Mouse (Mus musculus) MEL (cell line): ENCODE measurements around the gene Mpv17l2. TPM values are rescaled to one million over a fixed set of nuclear protein-coding genes. Genes with fewer than 3 reads are reported as not detected.

ENCODE experiments used
- DNase-seq: peaks from one replicate; pipeline ENCODE4 v3.0.0; 2011; ENCODE audit warnings: low read depth, low spot score
- H3K27ac ChIP-seq: 2 replicates; pipeline ENCODE4 v1.5.1; 2012; ENCODE audit warnings: low read depth, mild to moderate bottlenecking, control low read depth, low read length, moderate library complexity; ENCODE audit not compliant: control insufficient read depth
- H3K27me3 ChIP-seq, 2 experiments: fragments of 150-350 bp in 1 of 2; sonication (generic) in 1 of 2; 2 replicates each; pipeline ENCODE4 v1.6.1; 2012; ENCODE audit warnings: low read length in 2 of 2, mild to moderate bottlenecking in 2 of 2, improper control_type of control experiment in 1 of 2, moderate library complexity in 1 of 2; ENCODE audit not compliant: insufficient read depth in 2 of 2, control insufficient read depth in 1 of 2
- H3K36me3 ChIP-seq, 2 experiments: 2 replicates each; pipeline ENCODE4 v1.6.1; 2012 to 2014; ENCODE audit warnings: low read length in 2 of 2, improper control_type of control experiment in 1 of 2, inconsistent platforms in 1 of 2, mild to moderate bottlenecking in 1 of 2; ENCODE audit not compliant: insufficient read depth in 2 of 2, control insufficient read depth in 1 of 2
- H3K4me1 ChIP-seq, 2 experiments: fragments of 150-350 bp in 1 of 2; sonication (generic) in 1 of 2; 2 replicates each; pipeline ENCODE4 v1.6.1; 2012; ENCODE audit warnings: low read length in 2 of 2, improper control_type of control experiment in 1 of 2, mild to moderate bottlenecking in 1 of 2; ENCODE audit not compliant: insufficient read depth in 2 of 2, control insufficient read depth in 1 of 2
- H3K4me3 ChIP-seq, 2 experiments: fragments of 150-350 bp in 1 of 2; sonication (generic) in 1 of 2; 2 replicates each; pipeline ENCODE4 v1.5.1; 2012; ENCODE audit warnings: low read depth in 2 of 2, low read length in 2 of 2, mild to moderate bottlenecking in 2 of 2, moderate library complexity in 2 of 2, control low read depth in 1 of 2, improper control_type of control experiment in 1 of 2; ENCODE audit not compliant: control insufficient read depth in 1 of 2, insufficient read depth in 1 of 2
- H3K79me2 ChIP-seq: 2 replicates; pipeline ENCODE4 v1.6.1; 2012; ENCODE audit warnings: mild to moderate bottlenecking, low read length, moderate library complexity; ENCODE audit not compliant: control insufficient read depth, poor library complexity, insufficient read depth
- H3K9ac ChIP-seq: 2 replicates; pipeline ENCODE4 v1.6.1; 2012; ENCODE audit warnings: low read depth, mild to moderate bottlenecking, control low read depth, low read length, moderate library complexity; ENCODE audit not compliant: control insufficient read depth, poor library complexity, severe bottlenecking
- H3K9me3 ChIP-seq: fragments of 150-350 bp; sonication (generic); replicated peaks from 2 replicates; pipeline ENCODE4 v1.6.1; 2012; ENCODE audit warnings: mild to moderate bottlenecking, low read length, improper control_type of control experiment, moderate library complexity; ENCODE audit not compliant: insufficient read depth
- BHLHE40 ChIP-seq: IDR thresholded peaks from 2 replicates; pipeline ENCODE4 v1.6.1; 2012; ENCODE audit warnings: low read depth, mild to moderate bottlenecking, inconsistent platforms, low read length, improper control_type of control experiment, borderline replicate concordance
- CHD1 ChIP-seq: IDR thresholded peaks from 2 replicates; pipeline ENCODE4 v1.6.1; 2012; ENCODE audit warnings: low read depth, mild to moderate bottlenecking, inconsistent platforms, low read length, improper control_type of control experiment
- E2F4 ChIP-seq: IDR thresholded peaks from 2 replicates; pipeline ENCODE4 v1.6.1; 2011; ENCODE audit warnings: low read depth, low read length, improper control_type of control experiment, borderline replicate concordance
- ETS1 ChIP-seq: IDR thresholded peaks from 2 replicates; pipeline ENCODE4 v1.6.1; 2012; ENCODE audit warnings: low read depth, mild to moderate bottlenecking, inconsistent platforms, low read length, improper control_type of control experiment, moderate library complexity
- GABPA ChIP-seq: IDR thresholded peaks from 2 replicates; pipeline ENCODE4 v1.6.1; 2012; ENCODE audit warnings: low read depth, mild to moderate bottlenecking, inconsistent platforms, low read length, improper control_type of control experiment, moderate library complexity
- GATA1 ChIP-seq: IDR thresholded peaks from 2 replicates; pipeline ENCODE4 v1.6.1; 2011; ENCODE audit warnings: low read depth, low read length, improper control_type of control experiment
- HCFC1 ChIP-seq: IDR thresholded peaks from 2 replicates; pipeline ENCODE4 v1.6.1; 2012; ENCODE audit warnings: low read depth, mild to moderate bottlenecking, inconsistent platforms, low read length, improper control_type of control experiment, moderate library complexity
- JUND ChIP-seq: IDR thresholded peaks from 2 replicates; pipeline ENCODE4 v1.6.1; 2011; ENCODE audit warnings: low read depth, mild to moderate bottlenecking, improper control_type of control experiment, low read length
- KAT2A ChIP-seq: conservative IDR thresholded peaks from 2 replicates; pipeline ENCODE4 v1.6.1; 2012; ENCODE audit warnings: low read depth, low read length, improper control_type of control experiment, inconsistent platforms
- MAZ ChIP-seq: IDR thresholded peaks from 2 replicates; pipeline ENCODE4 v1.6.1; 2012; ENCODE audit warnings: low read depth, mild to moderate bottlenecking, inconsistent platforms, low read length, improper control_type of control experiment
- MEF2A ChIP-seq: IDR thresholded peaks from 2 replicates; pipeline ENCODE4 v1.6.1; 2014; ENCODE audit warnings: low read depth, mild to moderate bottlenecking, inconsistent platforms, low read length, improper control_type of control experiment; ENCODE audit not compliant: poor library complexity, insufficient replicate concordance, severe bottlenecking; ENCODE audit errors: extremely low read depth
- MXI1 ChIP-seq: IDR thresholded peaks from 2 replicates; pipeline ENCODE4 v1.6.1; 2011; ENCODE audit warnings: mild to moderate bottlenecking, low read depth, low read length, improper control_type of control experiment
- MYC ChIP-seq: IDR thresholded peaks from 2 replicates; pipeline ENCODE4 v1.6.1; 2011; ENCODE audit warnings: low read depth, mild to moderate bottlenecking, low read length, improper control_type of control experiment, moderate library complexity
- RAD21 ChIP-seq: IDR thresholded peaks from 2 replicates; pipeline ENCODE4 v1.6.1; 2011; ENCODE audit warnings: mild to moderate bottlenecking, low read depth, low read length, improper control_type of control experiment
- SIN3A ChIP-seq: IDR thresholded peaks from 2 replicates; pipeline ENCODE4 v1.6.1; 2012; ENCODE audit warnings: low read length, improper control_type of control experiment, inconsistent platforms
- SMC3 ChIP-seq: IDR thresholded peaks from 2 replicates; pipeline ENCODE4 v1.6.1; 2011; ENCODE audit warnings: low read depth, low read length, improper control_type of control experiment
- USF1 ChIP-seq: IDR thresholded peaks from 2 replicates; pipeline ENCODE4 v1.6.1; 2014; ENCODE audit warnings: low read depth, mild to moderate bottlenecking, inconsistent platforms, low read length, improper control_type of control experiment, moderate library complexity
- USF2 ChIP-seq, 2 experiments: IDR thresholded peaks; 2 replicates each; pipeline ENCODE4 v1.6.1; 2011 to 2012; ENCODE audit warnings: improper control_type of control experiment in 2 of 2, low read length in 2 of 2, borderline replicate concordance in 1 of 2, inconsistent platforms in 1 of 2, low read depth in 1 of 2, mild to moderate bottlenecking in 1 of 2; ENCODE audit not compliant: insufficient read depth in 1 of 2
- ZC3H11A ChIP-seq: IDR thresholded peaks from 2 replicates; pipeline ENCODE4 v1.6.1; 2012; ENCODE audit warnings: low read depth, mild to moderate bottlenecking, inconsistent platforms, low read length, improper control_type of control experiment
- ZKSCAN1 ChIP-seq: IDR thresholded peaks from 2 replicates; pipeline ENCODE4 v1.6.1; 2012; ENCODE audit warnings: low read depth, mild to moderate bottlenecking, inconsistent platforms, low read length, improper control_type of control experiment, moderate library complexity
- polyA plus RNA-seq, 2 experiments: library from polyadenylated mRNA; stranded (reverse) in 1 of 2; unstranded in 1 of 2; fragments of >175 nt in 1 of 2; fragments of >200 nt in 1 of 2; gene quantifications; 2 replicates each; pipeline versions ENCODE4 v1.2.1 to v1.2.4; 2012; ENCODE audit warnings: low replicate concordance in 2 of 2, low read depth in 1 of 2; ENCODE audit not compliant: insufficient read length in 2 of 2, insufficient read depth in 1 of 2, missing spikeins in 1 of 2
- total RNA-seq: library from RNA; depleted of rRNA; stranded (reverse); fragments of 300-350 nt; gene quantifications from 2 replicates; pipeline ENCODE4 v1.2.3, GENCODE M21; 2012

Gene Mpv17l2
- total and polyA plus RNA-seq, 3 experiments = 52.8 to 102 TPM; not detected in 1

DNA sequence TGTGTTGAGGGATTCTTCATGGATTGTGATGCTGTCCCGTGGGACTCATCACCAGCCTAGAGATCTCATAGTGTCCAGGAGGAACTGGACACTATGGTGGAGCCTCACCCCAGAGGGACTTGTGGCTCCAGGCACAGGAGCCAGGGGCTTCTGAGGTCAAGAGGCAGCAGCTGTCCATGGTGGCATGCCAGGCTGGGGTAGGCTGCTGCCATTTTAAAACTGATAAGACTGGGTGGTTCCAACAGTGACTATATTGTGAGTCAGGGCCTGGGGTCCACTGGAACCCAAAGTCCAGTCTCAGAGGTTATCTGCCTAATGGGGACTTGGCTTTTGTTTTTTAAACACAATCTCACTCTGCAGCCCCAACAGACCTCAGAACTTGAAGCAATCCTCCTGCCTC lies 41.1 kb upstream of the Mpv17l2 start:
- Histone ChIP-seq H3K4me1 (peaks cover 0 to 14% of the 10 kb centered on the region in 2 experiments; a peak in 3 of 4 replicates), H3K27me3 (no peaks in the 10 kb centered on the region), H3K9me3 (no peaks in the 10 kb centered on the region), H3K36me3 (peaks cover 0 to 6% of the 10 kb centered on the region in 2 experiments; a peak in 1 of 4 replicates), H3K79me2 (no peaks in the 10 kb centered on the region; the same call in 1 of the 2 replicates), H3K4me3 (no peak overlapping the region), H3K27ac (no peak overlapping the region), H3K9ac (no peak overlapping the region)
- TF ChIP-seq RAD21 (no peak), E2F4 (no peak), SIN3A (no peak), MEF2A (no peak), USF1 (no peak), HCFC1 (no peak), GATA1 (no peak), SMC3 (no peak), USF2 (IDR thresholded peaks at IDR 0.05; ENCODE audit: borderline replicate concordance in 1 of 2, insufficient read depth in 1 of 2, low read depth in 1 of 2, low read length in 2 of 2) (no peak)
- no peak for DNase-seq

DNA sequence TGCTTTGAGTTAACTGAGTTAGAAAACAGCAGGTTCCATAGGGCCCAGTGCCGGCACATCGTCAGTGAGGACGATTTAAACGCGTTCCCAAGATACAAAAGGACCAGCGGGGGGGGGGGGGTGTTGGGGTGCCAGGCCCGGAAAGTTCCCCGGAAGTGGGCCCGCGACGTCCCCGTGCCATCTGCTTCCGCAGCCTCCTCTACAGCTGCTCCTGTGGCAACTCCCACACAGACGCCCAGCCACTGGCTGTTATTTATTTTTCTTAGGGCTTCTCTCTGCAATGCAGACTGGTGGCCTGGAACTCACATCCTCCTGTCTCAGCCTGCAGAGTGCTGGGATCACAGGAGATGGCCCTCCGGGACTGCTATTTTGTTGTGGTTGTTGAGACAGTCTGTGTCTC lies 40.4 kb upstream of the Mpv17l2 start:
- DNase-seq = no peak
- Histone ChIP-seq H3K9ac (no peak overlapping the region), H3K9me3 (no peaks in the 10 kb centered on the region), H3K27me3 (no peaks in the 10 kb centered on the region), H3K36me3 (peaks cover 0 to 6% of the 10 kb centered on the region in 2 experiments; a peak in 1 of 4 replicates), H3K79me2 (no peaks in the 10 kb centered on the region; the same call in 1 of the 2 replicates), H3K27ac (no peak overlapping the region), H3K4me3 (no peak overlapping the region), H3K4me1 (peaks cover 0 to 10% of the 10 kb centered on the region in 2 experiments; a peak in 3 of 4 replicates)
- TF ChIP-seq E2F4 (no peak), BHLHE40 (no peak), JUND (no peak), CHD1 (no peak), KAT2A (no peak), ETS1 (no peak), ZKSCAN1 (no peak), MAZ (no peak), SMC3 (no peak), USF1 (no peak), MYC (no peak), USF2 (IDR thresholded peaks at IDR 0.05; ENCODE audit: borderline replicate concordance in 1 of 2, insufficient read depth in 1 of 2, low read depth in 1 of 2, low read length in 2 of 2) (no peak), MEF2A (no peak), MXI1 (no peak), GABPA (no peak), ZC3H11A (no peak)
